Mouse (Mus musculus): Measurements from ENCODE around the gene Fkbp5. TPM values are rescaled to one million over a fixed set of nuclear protein-coding genes. Genes with fewer than 3 reads are reported as not detected.
"Not testable (repeated sequence)": the region's sequence is repeated elsewhere in the genome, so short reads cannot be mapped to it uniquely, and the experiment has no call there.

Fkbp5 gene
- polyA plus RNA-seq, 1 experiment from 2014 or later: 9.7 TPM

- Histone ChIP-seq H3K9ac (ENCODE audit: low read length) (no peak overlapping the region), H3K4me2 (ENCODE audit: low read depth) (no peak overlapping the region), H3K27ac (ENCODE audit: low read depth, low read length) (no peak overlapping the region), H3K4me3 (ENCODE audit: low read depth, low read length) (no peak overlapping the region), H3K9me3 (ENCODE audit: control insufficient read depth, low read length) (no peaks in the 10 kb centered on the region), H3K36me3 (ENCODE audit: control insufficient read depth, insufficient read depth, low read length) (no peaks in the 10 kb centered on the region; the same call in 1 of the 2 replicates), H3K4me1 (ENCODE audit: control insufficient read depth, insufficient read depth, low read length) (no peaks in the 10 kb centered on the region), H3K27me3 (ENCODE audit: control insufficient read depth, insufficient read depth, low read length) (no peaks in the 10 kb centered on the region)
- 88% methylated on average over 6 of the region's 6 CpGs for WGBS
- ATAC-seq (ENCODE audit: insufficient read depth, low FRiP score, low TSS enrichment) (no peak), DNase-seq (ENCODE audit: low spot score) (no peak)
These were observed 97.7 kb downstream of the Fkbp5 start for GRCm38 (mm10) chr17:28419636-28420035.

- DNase-seq (ENCODE audit: low spot score) (peak; percentile 29), ATAC-seq (ENCODE audit: insufficient read depth, low FRiP score, low TSS enrichment) (no peak)
- Histone ChIP-seq H3K9ac (ENCODE audit: low read length) (no peak overlapping the region), H3K27me3 (ENCODE audit: control insufficient read depth, insufficient read depth, low read length) (no peaks in the 10 kb centered on the region), H3K4me1 (ENCODE audit: control insufficient read depth, insufficient read depth, low read length) (no peaks in the 10 kb centered on the region), H3K4me2 (ENCODE audit: low read depth) (no peak overlapping the region), H3K27ac (ENCODE audit: low read depth, low read length) (no peak overlapping the region), H3K4me3 (ENCODE audit: low read depth, low read length) (no peak overlapping the region), H3K9me3 (ENCODE audit: control insufficient read depth, low read length) (no peaks in the 10 kb centered on the region), H3K36me3 (ENCODE audit: control insufficient read depth, insufficient read depth, low read length) (no peaks in the 10 kb centered on the region; the same call in 1 of the 2 replicates)
- 89% methylated on average over 1 of the region's 1 CpGs for WGBS
These were observed 98.4 kb downstream of the Fkbp5 start for GRCm38 (mm10) chr17:28418954-28419353.

GRCm38 (mm10) chr17:28418481-28418880 lies 98.8 kb downstream of the Fkbp5 start:
- not testable (repeated sequence) for DNase-seq (ENCODE audit: low spot score); H3K4me2 ChIP-seq (ENCODE audit: low read depth); H3K4me3 ChIP-seq (ENCODE audit: low read depth, low read length); H3K4me1 ChIP-seq (ENCODE audit: control insufficient read depth, insufficient read depth, low read length); H3K27ac ChIP-seq (ENCODE audit: low read depth, low read length); H3K27me3 ChIP-seq (ENCODE audit: control insufficient read depth, insufficient read depth, low read length); H3K9ac ChIP-seq (ENCODE audit: low read length); H3K9me3 ChIP-seq (ENCODE audit: control insufficient read depth, low read length); H3K36me3 ChIP-seq (ENCODE audit: control insufficient read depth, insufficient read depth, low read length); ATAC-seq (ENCODE audit: insufficient read depth, low FRiP score, low TSS enrichment)

GRCm38 (mm10) chr17:28417771-28418170 lies 99.6 kb downstream of the Fkbp5 start:
- no peaks in the 10 kb centered on the region for H3K27me3 ChIP-seq (ENCODE audit: control insufficient read depth, insufficient read depth, low read length)
- ATAC-seq (ENCODE audit: insufficient read depth, low FRiP score, low TSS enrichment) (no peak), DNase-seq (ENCODE audit: low spot score) (no peak)
- no peaks in the 10 kb centered on the region for H3K4me1 ChIP-seq (ENCODE audit: control insufficient read depth, insufficient read depth, low read length)
- no peak overlapping the region for H3K27ac ChIP-seq (ENCODE audit: low read depth, low read length)
- no peak overlapping the region for H3K9ac ChIP-seq (ENCODE audit: low read length)
- no peaks in the 10 kb centered on the region; the same call in 1 of the 2 replicates for H3K36me3 ChIP-seq (ENCODE audit: control insufficient read depth, insufficient read depth, low read length)
- H3K4me2 ChIP-seq (ENCODE audit: low read depth): no peak overlapping the region
- WGBS: 92% methylated on average over 5 of the region's 5 CpGs
- no peak overlapping the region for H3K4me3 ChIP-seq (ENCODE audit: low read depth, low read length)
- H3K9me3 ChIP-seq (ENCODE audit: control insufficient read depth, low read length): no peaks in the 10 kb centered on the region

- Histone ChIP-seq H3K4me1 (ENCODE audit: control insufficient read depth, insufficient read depth, low read length) (no peaks in the 10 kb centered on the region), H3K4me2 (ENCODE audit: low read depth) (no peak overlapping the region), H3K27me3 (ENCODE audit: control insufficient read depth, insufficient read depth, low read length) (no peaks in the 10 kb centered on the region), H3K9me3 (ENCODE audit: control insufficient read depth, low read length) (no peaks in the 10 kb centered on the region), H3K36me3 (ENCODE audit: control insufficient read depth, insufficient read depth, low read length) (no peaks in the 10 kb centered on the region; the same call in 1 of the 2 replicates), H3K27ac (ENCODE audit: low read depth, low read length) (no peak overlapping the region), H3K4me3 (ENCODE audit: low read depth, low read length) (no peak overlapping the region), H3K9ac (ENCODE audit: low read length) (no peak overlapping the region)
- ATAC-seq (ENCODE audit: insufficient read depth, low FRiP score, low TSS enrichment) (no peak), DNase-seq (ENCODE audit: low spot score) (no peak)
- WGBS: 88% methylated on average over 5 of the region's 5 CpGs
These were observed 102.1 kb downstream of the Fkbp5 start for GRCm38 (mm10) chr17:28415271-28415670.

- Histone ChIP-seq H3K4me1 (ENCODE audit: control insufficient read depth, insufficient read depth, low read length) (no peaks in the 10 kb centered on the region), H3K9ac (ENCODE audit: low read length) (no peak overlapping the region), H3K4me2 (ENCODE audit: low read depth) (no peak overlapping the region), H3K9me3 (ENCODE audit: control insufficient read depth, low read length) (no peaks in the 10 kb centered on the region), H3K27ac (ENCODE audit: low read depth, low read length) (no peak overlapping the region), H3K36me3 (ENCODE audit: control insufficient read depth, insufficient read depth, low read length) (no peaks in the 10 kb centered on the region; the same call in 1 of the 2 replicates), H3K27me3 (ENCODE audit: control insufficient read depth, insufficient read depth, low read length) (no peaks in the 10 kb centered on the region), H3K4me3 (ENCODE audit: low read depth, low read length) (no peak overlapping the region)
- no peak for DNase-seq (ENCODE audit: low spot score)
- WGBS: 85% methylated on average over 10 of the region's 10 CpGs
- ATAC-seq (ENCODE audit: insufficient read depth, low FRiP score, low TSS enrichment): no peak
These were observed 105.9 kb downstream of the Fkbp5 start for GRCm38 (mm10) chr17:28411381-28411960.

GRCm38 (mm10) chr17:28410731-28411130 lies 106.6 kb downstream of the Fkbp5 start:
- Histone ChIP-seq H3K9ac (ENCODE audit: low read length) (no peak overlapping the region), H3K27ac (ENCODE audit: low read depth, low read length) (no peak overlapping the region), H3K4me1 (ENCODE audit: control insufficient read depth, insufficient read depth, low read length) (no peaks in the 10 kb centered on the region), H3K27me3 (ENCODE audit: control insufficient read depth, insufficient read depth, low read length) (no peaks in the 10 kb centered on the region), H3K4me2 (ENCODE audit: low read depth) (no peak overlapping the region), H3K36me3 (ENCODE audit: control insufficient read depth, insufficient read depth, low read length) (no peaks in the 10 kb centered on the region; the same call in 1 of the 2 replicates), H3K4me3 (ENCODE audit: low read depth, low read length) (no peak overlapping the region), H3K9me3 (ENCODE audit: control insufficient read depth, low read length) (no peaks in the 10 kb centered on the region)
- no peak for ATAC-seq (ENCODE audit: insufficient read depth, low FRiP score, low TSS enrichment)
- no peak for DNase-seq (ENCODE audit: low spot score)
- 85% methylated on average over 4 of the region's 4 CpGs for WGBS

- H3K36me3 ChIP-seq (ENCODE audit: control insufficient read depth, insufficient read depth, low read length): no peaks in the 10 kb centered on the region; the same call in 1 of the 2 replicates
- H3K4me3 ChIP-seq (ENCODE audit: low read depth, low read length): no peak overlapping the region
- no peak overlapping the region for H3K27ac ChIP-seq (ENCODE audit: low read depth, low read length)
- WGBS: 80% methylated on average over 5 of the region's 5 CpGs
- no peaks in the 10 kb centered on the region for H3K4me1 ChIP-seq (ENCODE audit: control insufficient read depth, insufficient read depth, low read length)
- H3K4me2 ChIP-seq (ENCODE audit: low read depth): no peak overlapping the region
- H3K27me3 ChIP-seq (ENCODE audit: control insufficient read depth, insufficient read depth, low read length): no peaks in the 10 kb centered on the region
- no peak overlapping the region for H3K9ac ChIP-seq (ENCODE audit: low read length)
- no peak for DNase-seq (ENCODE audit: low spot score)
- H3K9me3 ChIP-seq (ENCODE audit: control insufficient read depth, low read length): no peaks in the 10 kb centered on the region
- no peak for ATAC-seq (ENCODE audit: insufficient read depth, low FRiP score, low TSS enrichment)
These were observed 108.9 kb downstream of the Fkbp5 start for GRCm38 (mm10) chr17:28408251-28408918.
